ENCODE assay signal across 7 mouse cellular contexts in genomic region chr7:135735691-135736580, GRCm38 (mm10). TPM values are rescaled to one million over a fixed set of nuclear protein-coding genes. Genes with fewer than 3 reads are reported as not detected.
DNase-seq lines count a peak whose midpoint lies in the region; ATAC-seq lines count a peak whose summit lies in the region.

No protein-coding gene starts in this region.

- peak; percentile 87 for DNase-seq in adrenal gland, postnatal 14 days
- peak; percentile 98 for DNase-seq in heart, adult 11 months
- DNase-seq in kidney, adult 18-20 months, result peak; percentile 86
- DNase-seq in limb, embryonic 11.5 days (ENCODE audit: low spot score), result peak; percentile 88
- DNase-seq in spleen, adult 12 weeks (ENCODE audit: low spot score), result peak; percentile 77

- peak; percentile 92 for ATAC-seq in embryonic facial prominence, embryonic 12.5 days (ENCODE audit: insufficient number of reproducible peaks, insufficient read depth, low FRiP score, low TSS enrichment)
- peak; percentile 93 for ATAC-seq in limb, embryonic 11.5 days (ENCODE audit: insufficient number of reproducible peaks, low FRiP score, low TSS enrichment, low read depth)
- peak; percentile 96 for ATAC-seq in midbrain, embryonic 13.5 days

- peaks cover 18% of the 10 kb centered on the region for H3K4me1 ChIP-seq in embryonic facial prominence, embryonic 12.5 days
- 0 out of 2 replicates have a peak, but pooled peaks cover 3% of the 10 kb centered on the region for H3K4me1 ChIP-seq in limb, embryonic 11.5 days (ENCODE audit: control insufficient read depth, insufficient read depth, low read length)
- H3K4me1 ChIP-seq in midbrain, embryonic 13.5 days (replicated peaks), result peaks cover 7% of the 10 kb centered on the region

- peak overlapping the region; percentile 14; the same call in 1 of the 2 replicates for H3K4me3 ChIP-seq in embryonic facial prominence, embryonic 12.5 days
- H3K4me3 ChIP-seq in limb, embryonic 11.5 days (ENCODE audit: low read depth, low read length), result no peak overlapping the region
- H3K4me3 ChIP-seq in midbrain, embryonic 13.5 days (replicated peaks), result 0 out of 2 replicates have a peak overlapping the region, but pooled peaks have one; percentile 18

- H3K36me3 ChIP-seq in embryonic facial prominence, embryonic 12.5 days, result no peaks in the 10 kb centered on the region
- H3K36me3 ChIP-seq in limb, embryonic 11.5 days (ENCODE audit: control insufficient read depth, insufficient read depth, low read length), result no peaks in the 10 kb centered on the region
- H3K36me3 ChIP-seq in midbrain, embryonic 13.5 days, result no peaks in the 10 kb centered on the region

- WGBS in embryonic facial prominence, embryonic 12.5 days, result 19% methylated on average over 31 of the region's 31 CpGs
- WGBS in limb, embryonic 11.5 days, result 23% methylated on average over 31 of the region's 31 CpGs
- WGBS in midbrain, embryonic 13.5 days, result 18% methylated on average over 31 of the region's 31 CpGs

- H3K9me3 ChIP-seq in embryonic facial prominence, embryonic 12.5 days, result no peaks in the 10 kb centered on the region
- H3K9me3 ChIP-seq in limb, embryonic 11.5 days (ENCODE audit: control insufficient read depth, low read length), result no peaks in the 10 kb centered on the region
- no peaks in the 10 kb centered on the region for H3K9me3 ChIP-seq in midbrain, embryonic 13.5 days

- peak overlapping the region; percentile 37 for H3K4me2 ChIP-seq in embryonic facial prominence, embryonic 12.5 days (replicated peaks)
- H3K4me2 ChIP-seq in limb, embryonic 11.5 days (ENCODE audit: low read depth, severe bottlenecking), result peak overlapping the region; percentile 22; the same call in 1 of the 2 replicates
- peak overlapping the region; percentile 41 for H3K4me2 ChIP-seq in midbrain, embryonic 13.5 days (replicated peaks)

- no peak overlapping the region for H3K9ac ChIP-seq in embryonic facial prominence, embryonic 12.5 days
- H3K9ac ChIP-seq in limb, embryonic 11.5 days (ENCODE audit: low read length), result no peak overlapping the region
- no peak overlapping the region for H3K9ac ChIP-seq in midbrain, embryonic 13.5 days (replicated peaks)

- H3K27ac ChIP-seq in embryonic facial prominence, embryonic 12.5 days, result 0 out of 2 replicates have a peak overlapping the region, but pooled peaks have one; percentile 63
- H3K27ac ChIP-seq in limb, embryonic 11.5 days (replicated peaks; ENCODE audit: low read depth, low read length), result no peak overlapping the region
- H3K27ac ChIP-seq in midbrain, embryonic 13.5 days, result no peak overlapping the region

- H3K27me3 ChIP-seq in embryonic facial prominence, embryonic 12.5 days, result no peaks in the 10 kb centered on the region
- no peaks in the 10 kb centered on the region for H3K27me3 ChIP-seq in limb, embryonic 11.5 days (ENCODE audit: control insufficient read depth, insufficient read depth, low read length)
- H3K27me3 ChIP-seq in midbrain, embryonic 13.5 days, result no peaks in the 10 kb centered on the region

RNA-seq across cellular contexts. Expression of gene Mki67, which starts 19.8 kb away (rescaled TPM):
- total RNA-seq in adrenal gland, postnatal 14 days (2021), result 36.7 and 47.4 TPM in 2 replicates
- polyA plus RNA-seq in embryonic facial prominence, embryonic 12.5 days (2016; fragmentation: Nextera tagmentation; extraction: Ambion mirVana), result 47.3 and 50.5 TPM in 2 replicates
- 57.4 and 63.6 TPM in 2 replicates for polyA plus RNA-seq in limb, embryonic 11.5 days (2014; fragmentation: Nextera tagmentation; extraction: Ambion mirVana)
- polyA plus RNA-seq in midbrain, embryonic 13.5 days (2015; fragmentation: Nextera tagmentation; extraction: Ambion mirVana), result 17.7 and 18.8 TPM in 2 replicates
